Mouse (Mus musculus): Measurements from ENCODE around the gene Lamb3.

Lamb3 gene

GRCm38 (mm10) chr1:193376478-193377134 is 169.1 kb downstream of the Lamb3 start:
- DNase-seq (ENCODE audit: inconsistent age in 2 of 2, low spot score in 1 of 2) = peak; percentile 25 to 75

GRCm38 (mm10) chr1:193379634-193380033 is 172.1 kb downstream of the Lamb3 start:
- no peak for DNase-seq (ENCODE audit: inconsistent age in 2 of 2, low spot score in 1 of 2)

GRCm38 (mm10) chr1:193380877-193381276 is 173.4 kb downstream of the Lamb3 start:
- no peak for DNase-seq (ENCODE audit: inconsistent age in 2 of 2, low spot score in 1 of 2)

- DNase-seq (ENCODE audit: inconsistent age in 2 of 2, low spot score in 1 of 2) = no peak
Measured at GRCm38 (mm10) chr1:193381597-193382404, 174.3 kb downstream of the Lamb3 start.

DNA sequence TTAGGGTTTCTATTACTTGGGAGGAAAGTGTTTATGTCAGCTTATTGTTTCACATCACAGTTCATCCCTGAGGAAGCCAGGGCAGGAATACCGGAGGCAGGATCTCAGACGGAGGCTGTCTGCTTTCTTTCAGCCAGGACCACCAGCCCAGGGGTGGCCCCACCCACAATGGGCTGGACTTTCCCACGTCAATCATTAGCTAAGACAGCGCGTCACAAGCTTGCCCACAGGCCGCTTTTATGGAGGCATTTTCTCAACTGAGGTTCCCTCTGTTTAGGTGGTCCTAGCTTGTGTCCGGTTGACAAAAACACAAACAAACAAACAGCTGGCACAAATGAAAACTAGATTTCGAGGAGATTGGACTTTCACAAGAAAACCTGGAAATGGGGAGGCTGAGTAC is 174.9 kb downstream of the Lamb3 start:
- no peak for DNase-seq (ENCODE audit: inconsistent age in 2 of 2, low spot score in 1 of 2)

DNA sequence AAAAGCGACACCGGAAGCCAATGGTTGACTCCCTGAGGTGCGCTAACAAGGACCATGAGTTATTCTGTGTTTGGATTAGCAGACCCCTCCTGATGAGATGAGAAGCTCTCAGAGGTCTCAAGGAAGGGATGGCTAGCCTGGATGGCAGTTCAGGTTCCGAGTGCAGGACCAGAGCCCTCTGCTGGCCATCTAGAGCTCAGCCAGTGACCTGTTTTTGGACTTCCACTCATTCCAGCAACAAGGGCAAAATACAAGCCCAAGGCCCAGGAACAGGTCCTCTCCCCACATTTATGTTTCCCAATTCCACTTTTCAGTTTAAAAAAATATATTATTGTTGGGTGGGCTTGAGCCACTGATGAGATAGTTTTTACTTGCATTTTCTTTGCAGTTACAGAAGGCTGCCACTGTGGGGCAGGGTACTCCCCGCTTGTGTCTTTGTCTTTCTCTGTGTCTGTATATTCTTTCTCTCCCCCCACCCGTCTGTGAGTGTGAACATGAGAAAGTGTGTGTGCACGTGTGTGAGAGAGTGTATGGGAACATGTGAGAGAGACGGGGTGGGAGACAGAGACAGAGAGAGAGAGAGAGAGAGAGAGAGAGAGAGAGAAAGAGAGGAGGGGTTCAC is 175.5 kb downstream of the Lamb3 start:
- DNase-seq (ENCODE audit: inconsistent age in 2 of 2, low spot score in 1 of 2) = peak; percentile 25 to 73

DNA sequence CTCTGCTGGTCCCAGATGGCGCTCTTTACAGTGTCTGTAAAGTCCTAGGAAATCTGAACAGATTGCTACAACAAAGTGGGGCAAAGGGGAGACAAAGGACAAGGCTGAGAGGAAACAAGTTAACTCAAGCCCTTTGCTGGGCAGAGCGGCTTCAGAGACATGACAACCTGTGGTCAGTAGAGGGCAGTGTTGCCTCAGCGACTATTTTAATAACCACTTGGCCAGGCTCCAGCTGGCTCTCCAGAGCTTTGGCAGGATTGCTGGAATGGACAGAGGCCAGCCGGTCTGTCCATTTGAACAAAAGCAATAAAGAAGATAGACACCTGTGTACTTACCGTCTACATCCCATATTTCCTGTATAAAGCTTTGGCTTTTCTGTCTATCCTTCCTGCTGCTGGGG is 178.6 kb downstream of the Lamb3 start:
- DNase-seq (ENCODE audit: inconsistent age in 2 of 2, low spot score in 1 of 2) = peak; percentile 83 to 95

- peak in 1 of 2 experiments; percentile 38 for DNase-seq (ENCODE audit: inconsistent age in 2 of 2, low spot score in 1 of 2)
Measured at GRCm38 (mm10) chr1:193387241-193387640, 179.7 kb downstream of the Lamb3 start.

- no peak for DNase-seq (ENCODE audit: inconsistent age in 2 of 2, low spot score in 1 of 2)
Measured at GRCm38 (mm10) chr1:193389505-193389904, 182.0 kb downstream of the Lamb3 start.

- DNase-seq (ENCODE audit: inconsistent age in 2 of 2, low spot score in 1 of 2) = no peak
Measured at GRCm38 (mm10) chr1:193390004-193390403, 182.5 kb downstream of the Lamb3 start.

- no peak for DNase-seq (ENCODE audit: inconsistent age in 2 of 2, low spot score in 1 of 2)
Measured at GRCm38 (mm10) chr1:193392266-193392665, 184.8 kb downstream of the Lamb3 start.

Measured in adrenal gland, adult (tissue).